Mouse (Mus musculus): ENCODE results near the gene Mgat4d. TPM values are rescaled to one million over a fixed set of nuclear protein-coding genes. Genes with fewer than 3 reads are reported as not detected.

The Mgat4d gene
- polyA plus RNA-seq, 1 experiment from 2014 or later = not detected

- Histone ChIP-seq H3K36me3 (ENCODE audit: control insufficient read depth, insufficient read depth) (peaks cover 33% of the 10 kb centered on the region), H3K4me3 (ENCODE audit: low read depth, low read length) (no peak overlapping the region), H3K27me3 (replicated peaks; ENCODE audit: control insufficient read depth, insufficient read depth, low read length) (no peaks in the 10 kb centered on the region), H3K4me2 (replicated peaks; ENCODE audit: low read depth) (no peak overlapping the region), H3K9ac (ENCODE audit: low read depth, low read length) (no peak overlapping the region), H3K4me1 (replicated peaks; ENCODE audit: control insufficient read depth, insufficient read depth, low read length) (no peaks in the 10 kb centered on the region), H3K9me3 (ENCODE audit: control insufficient read depth) (no peaks in the 10 kb centered on the region), H3K27ac (ENCODE audit: low read depth, low read length) (no peak overlapping the region)
- WGBS = 91% methylated on average over 6 of the region's 6 CpGs
- ATAC-seq = no peak
- TF ChIP-seq CTCF (IDR thresholded peaks at IDR 0.05; ENCODE audit: low read depth) = no peak
These were observed 25.9 kb upstream of the Mgat4d start for GRCm38 (mm10) chr8:83322374-83322773.

DNA sequence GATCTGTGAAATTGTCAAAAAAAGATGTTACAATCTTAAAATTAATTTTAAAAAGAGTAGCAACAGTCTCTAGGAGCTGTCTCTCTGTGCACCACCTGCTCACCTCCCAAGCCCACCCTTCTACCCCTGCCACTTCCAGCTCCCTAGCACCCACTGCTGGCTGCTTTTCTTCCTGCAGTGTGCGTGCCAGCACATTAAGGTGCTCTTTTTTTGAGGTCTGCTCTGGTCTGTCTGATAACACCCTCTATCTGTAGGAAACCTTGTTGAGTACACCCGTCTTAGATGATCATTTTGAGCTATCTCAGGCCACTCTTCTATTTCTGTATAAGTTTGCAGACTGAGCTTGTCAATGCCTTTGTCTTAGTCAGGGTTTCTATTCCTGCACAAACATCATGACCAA, 25.2 kb upstream of the Mgat4d start:
- Histone ChIP-seq H3K9ac (ENCODE audit: low read depth, low read length) (no peak overlapping the region), H3K27ac (ENCODE audit: low read depth, low read length) (no peak overlapping the region), H3K9me3 (ENCODE audit: control insufficient read depth) (no peaks in the 10 kb centered on the region), H3K36me3 (ENCODE audit: control insufficient read depth, insufficient read depth) (peaks cover 35% of the 10 kb centered on the region), H3K27me3 (replicated peaks; ENCODE audit: control insufficient read depth, insufficient read depth, low read length) (no peaks in the 10 kb centered on the region), H3K4me2 (replicated peaks; ENCODE audit: low read depth) (no peak overlapping the region), H3K4me3 (ENCODE audit: low read depth, low read length) (no peak overlapping the region), H3K4me1 (replicated peaks; ENCODE audit: control insufficient read depth, insufficient read depth, low read length) (no peaks in the 10 kb centered on the region)
- peak; percentile 52 for TF ChIP-seq CTCF (IDR thresholded peaks at IDR 0.05; ENCODE audit: low read depth)
- no peak for ATAC-seq
- WGBS = 91% methylated on average over 2 of the region's 2 CpGs

- Histone ChIP-seq H3K9me3 (ENCODE audit: control insufficient read depth) (no peaks in the 10 kb centered on the region), H3K27me3 (replicated peaks; ENCODE audit: control insufficient read depth, insufficient read depth, low read length) (no peaks in the 10 kb centered on the region), H3K4me2 (replicated peaks; ENCODE audit: low read depth) (no peak overlapping the region), H3K27ac (ENCODE audit: low read depth, low read length) (no peak overlapping the region), H3K9ac (ENCODE audit: low read depth, low read length) (no peak overlapping the region), H3K4me1 (replicated peaks; ENCODE audit: control insufficient read depth, insufficient read depth, low read length) (no peaks in the 10 kb centered on the region), H3K36me3 (ENCODE audit: control insufficient read depth, insufficient read depth) (peaks cover 11% of the 10 kb centered on the region), H3K4me3 (ENCODE audit: low read depth, low read length) (no peak overlapping the region)
- no peak for TF ChIP-seq CTCF (IDR thresholded peaks at IDR 0.05; ENCODE audit: low read depth)
- no peak for ATAC-seq
- whole genome bisulfite sequencing = 92% methylated on average over 5 of the region's 5 CpGs
These were observed 20.4 kb upstream of the Mgat4d start for GRCm38 (mm10) chr8:83327889-83328288.

DNA sequence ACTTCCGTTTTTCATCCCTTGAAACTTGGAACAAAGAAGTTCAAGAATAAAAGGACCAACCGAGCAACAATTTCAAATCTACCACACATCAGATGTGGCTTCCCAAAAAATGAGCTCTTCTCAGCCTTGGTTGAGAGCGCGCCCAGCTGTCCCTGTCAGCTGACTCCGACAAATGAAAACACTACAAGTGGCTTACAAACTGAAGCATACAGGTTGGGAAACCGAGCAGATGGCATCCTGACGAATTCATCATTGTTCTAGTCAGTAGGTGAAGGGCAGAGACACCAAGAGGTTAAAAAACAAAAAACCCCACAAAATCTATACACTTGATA, 16.7 kb upstream of the Mgat4d start:
- H3K4me2 ChIP-seq (replicated peaks; ENCODE audit: low read depth) = peak overlapping the region; percentile 96
- WGBS = 11% methylated on average over 7 of the region's 7 CpGs
- no peaks in the 10 kb centered on the region; the same call in 1 of the 2 replicates for H3K27me3 ChIP-seq (replicated peaks; ENCODE audit: control insufficient read depth, insufficient read depth, low read length)
- H3K9me3 ChIP-seq (ENCODE audit: control insufficient read depth) = no peaks in the 10 kb centered on the region
- H3K4me1 ChIP-seq (replicated peaks; ENCODE audit: control insufficient read depth, insufficient read depth, low read length) = no peaks in the 10 kb centered on the region
- peak overlapping the region; percentile 87 for H3K4me3 ChIP-seq (ENCODE audit: low read depth, low read length)
- ATAC-seq = no peak
- no peak overlapping the region for H3K27ac ChIP-seq (ENCODE audit: low read depth, low read length)
- H3K36me3 ChIP-seq (ENCODE audit: control insufficient read depth, insufficient read depth) = peaks cover 8% of the 10 kb centered on the region
- TF ChIP-seq CTCF (IDR thresholded peaks at IDR 0.05; ENCODE audit: low read depth) = no peak
- H3K9ac ChIP-seq (ENCODE audit: low read depth, low read length) = peak overlapping the region; percentile 82

DNA sequence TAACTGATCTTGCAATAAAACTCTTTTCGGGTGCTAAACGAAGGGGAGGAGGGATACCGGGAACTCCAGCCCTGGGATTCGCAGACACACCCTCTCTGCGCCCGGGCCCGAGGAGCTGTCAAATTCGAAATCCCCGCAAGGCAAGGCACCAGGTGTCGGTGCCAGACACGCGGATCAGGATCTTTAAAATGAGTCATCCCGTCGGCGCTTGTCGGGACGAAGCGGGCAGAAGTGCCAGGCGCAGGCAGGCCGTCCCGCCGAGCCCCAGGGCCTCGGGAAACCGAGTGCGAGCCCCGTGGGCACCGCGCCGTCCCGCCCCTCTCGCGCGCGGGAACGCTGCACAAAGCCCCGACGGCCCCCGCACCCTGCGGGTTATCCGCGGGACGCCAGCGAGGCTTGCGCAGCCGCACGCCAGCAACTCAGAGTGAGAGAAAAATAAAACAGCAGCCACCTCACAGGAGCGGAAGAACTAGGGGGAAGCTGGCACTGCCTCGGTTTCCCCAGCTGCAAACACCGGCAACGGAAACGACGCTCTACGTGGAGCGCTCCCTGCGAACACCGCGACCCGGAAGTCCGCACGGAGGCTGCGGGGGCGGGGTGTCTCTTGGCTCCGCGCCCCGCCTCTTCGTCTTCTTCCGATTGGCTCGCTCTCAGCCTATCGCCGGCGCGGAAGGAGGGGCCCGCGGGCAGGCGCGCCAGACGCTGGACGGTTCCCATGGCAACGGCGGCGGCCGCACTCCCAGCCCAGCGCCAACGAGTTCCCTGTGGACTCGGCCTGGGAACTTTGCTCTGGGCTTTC, 16.2 kb upstream of the Mgat4d start, which contains the start of gene Elmod2:
Gene Elmod2, minus strand, starts transcription at position 588 of the 799 bp plus-strand sequence.
- H3K27ac ChIP-seq (ENCODE audit: low read depth, low read length) = peak within 1 kb of the TSS; percentile 63
- no peak for TF ChIP-seq CTCF (IDR thresholded peaks at IDR 0.05; ENCODE audit: low read depth)
- no peaks in the 10 kb centered on the region; the same call in 1 of the 2 replicates for H3K27me3 ChIP-seq (replicated peaks; ENCODE audit: control insufficient read depth, insufficient read depth, low read length)
- H3K9me3 ChIP-seq (ENCODE audit: control insufficient read depth) = no peaks in the 10 kb centered on the region
- ATAC-seq = peak; percentile 98
- peak within 1 kb of the TSS; percentile 82 for H3K9ac ChIP-seq (ENCODE audit: low read depth, low read length)
- under 1% methylated on average over 85 of the region's 85 CpGs for whole genome bisulfite sequencing
- peak within 1 kb of the TSS; percentile 87 for H3K4me3 ChIP-seq (ENCODE audit: low read depth, low read length)
- peaks cover 8% of the 10 kb centered on the region for H3K36me3 ChIP-seq (ENCODE audit: control insufficient read depth, insufficient read depth)
- no peaks in the 10 kb centered on the region for H3K4me1 ChIP-seq (replicated peaks; ENCODE audit: control insufficient read depth, insufficient read depth, low read length)
- peak within 1 kb of the TSS; percentile 96 for H3K4me2 ChIP-seq (replicated peaks; ENCODE audit: low read depth)

DNA sequence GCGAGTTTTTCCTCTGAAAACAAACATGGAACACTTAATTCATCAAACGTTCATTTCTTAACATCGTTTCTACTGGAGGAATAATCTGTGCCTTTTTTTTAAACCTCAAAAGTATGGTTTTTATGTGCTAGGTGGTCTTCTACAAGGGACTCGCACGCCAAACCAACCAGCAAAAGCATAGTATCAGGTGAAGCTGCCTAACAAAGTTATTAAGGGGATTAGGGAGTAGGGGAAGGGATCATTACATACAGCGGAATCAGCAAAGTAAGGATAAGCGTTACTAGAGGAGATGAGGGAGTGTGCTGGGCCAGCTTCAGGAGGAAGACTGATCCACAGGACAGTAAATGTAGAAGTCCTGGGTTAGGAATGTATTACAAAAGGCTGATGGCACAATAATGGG, 15.4 kb upstream of the Mgat4d start:
- Histone ChIP-seq H3K4me3 (ENCODE audit: low read depth, low read length) (peak overlapping the region; percentile 87), H3K9ac (ENCODE audit: low read depth, low read length) (no peak overlapping the region)
- no peak for ATAC-seq

More for the DNA sequence above, 15.4 kb upstream of the Mgat4d start:
- H3K27me3 ChIP-seq (replicated peaks; ENCODE audit: control insufficient read depth, insufficient read depth, low read length) = no peaks in the 10 kb centered on the region; the same call in 1 of the 2 replicates
- TF ChIP-seq CTCF (IDR thresholded peaks at IDR 0.05; ENCODE audit: low read depth) = no peak
- no peak overlapping the region for H3K27ac ChIP-seq (ENCODE audit: low read depth, low read length)
- peak overlapping the region; percentile 96 for H3K4me2 ChIP-seq (replicated peaks; ENCODE audit: low read depth)
- no peaks in the 10 kb centered on the region for H3K9me3 ChIP-seq (ENCODE audit: control insufficient read depth)
- H3K36me3 ChIP-seq (ENCODE audit: control insufficient read depth, insufficient read depth) = peaks cover 5% of the 10 kb centered on the region; the same call in 1 of the 2 replicates
- no peaks in the 10 kb centered on the region for H3K4me1 ChIP-seq (replicated peaks; ENCODE audit: control insufficient read depth, insufficient read depth, low read length)
- WGBS = 10% methylated on average over 7 of the region's 7 CpGs
